Comparison of ENCODE assay signal across 8 mouse cellular contexts in the genomic region with DNA sequence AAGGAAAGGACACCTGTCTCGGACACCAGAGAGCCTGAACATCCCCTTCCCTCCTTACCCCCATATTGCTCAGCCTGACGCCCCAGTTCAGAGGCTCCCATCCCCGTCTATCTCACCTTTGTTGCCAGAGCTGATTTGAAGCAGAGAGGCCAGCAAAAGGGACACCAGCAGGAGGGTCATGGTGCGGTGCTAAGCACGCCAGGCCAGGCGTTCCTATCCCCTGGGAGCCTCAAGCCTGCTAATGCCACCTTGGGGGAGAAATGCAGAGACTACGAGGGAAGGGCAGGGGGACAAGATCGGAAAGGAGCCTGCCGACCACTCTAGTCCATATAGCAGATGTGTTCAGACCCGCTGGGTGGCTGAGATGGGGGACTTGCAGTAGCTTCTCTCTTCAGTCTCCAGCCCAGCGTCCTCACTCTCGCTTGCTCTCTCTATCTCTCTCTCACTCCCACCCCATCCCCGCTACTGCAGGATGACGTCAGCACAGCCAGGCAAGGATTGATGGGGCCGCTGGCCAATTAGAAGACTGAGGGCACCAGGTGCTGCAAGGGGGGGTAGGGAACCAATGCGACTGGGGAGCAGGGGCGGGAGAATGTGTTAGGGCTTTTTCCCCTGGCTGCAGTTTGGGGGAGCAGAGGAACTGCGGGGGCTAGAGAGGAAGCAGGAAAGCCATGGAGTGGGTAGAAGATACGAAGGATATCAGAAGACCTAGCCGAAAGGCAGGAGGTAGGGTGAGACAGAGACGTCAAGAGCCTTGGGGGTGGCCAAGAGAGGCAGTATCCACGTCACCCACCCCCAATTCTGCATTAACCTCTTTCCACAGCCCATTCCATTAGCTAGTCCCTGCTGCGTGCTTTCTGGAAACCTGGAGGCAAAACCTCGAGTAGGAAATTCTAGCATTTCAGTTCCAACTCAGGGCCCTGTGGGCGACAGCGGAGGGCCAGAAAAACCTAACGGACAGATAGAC. TPM values are rescaled to one million over a fixed set of nuclear protein-coding genes. Genes with fewer than 3 reads are reported as not detected.
DNase-seq lines count a peak whose midpoint lies in the region; ATAC-seq and TF ChIP-seq lines count a peak whose summit lies in the region.

Gene Clstn3, minus strand, starts transcription at position 490 of the 967 bp plus-strand sequence.

- 3% methylated on average over 27 of the region's 27 CpGs for WGBS in forebrain, embryonic 16.5 days
- 4% methylated on average over 27 of the region's 27 CpGs for WGBS in lung, embryonic 14.5 days

- TF ChIP-seq CTCF in MEL (IDR thresholded peaks at IDR 0.05 in 2 of 3, conservative IDR thresholded peaks at IDR 0.05 in 1 of 3; ENCODE audit: control insufficient read depth in 1 of 3, insufficient read depth in 1 of 3, low read depth in 2 of 3, low read length in 3 of 3, poor library complexity in 1 of 3, severe bottlenecking in 1 of 3) = no peak
- no peak for TF ChIP-seq CTCF in lung, embryonic 14.5 days (IDR thresholded peaks at IDR 0.05; ENCODE audit: low read depth)

- H3K27ac ChIP-seq in MEL (ENCODE audit: control insufficient read depth, low read depth, low read length) = peak within 1 kb of the TSS; percentile 55
- peak within 1 kb of the TSS; percentile 81 for H3K27ac ChIP-seq in forebrain, embryonic 16.5 days (ENCODE audit: low read length)
- H3K27ac ChIP-seq in lung, embryonic 14.5 days (ENCODE audit: low read depth) = no peak within 1 kb of the TSS

- H3K79me2 ChIP-seq in MEL (ENCODE audit: control insufficient read depth, insufficient read depth, low read length, poor library complexity) = peaks cover 18% of the 10 kb centered on the region

- DNase-seq in MEL (ENCODE audit: low read depth, low spot score) = peak; percentile 98
- peak; percentile 96 to 98 for DNase-seq in cerebellum, adult 18-20 months
- peak; percentile 92 to 94 for DNase-seq in layer of hippocampus, adult 8-10 months (ENCODE audit: low spot score in 2 of 2)
- peak; percentile 84 for DNase-seq in lung, embryonic 14.5 days
- DNase-seq in ovary, postnatal 10 days (ENCODE audit: low spot score) = peak; percentile 36
- DNase-seq in thymus, postnatal 0 days (ENCODE audit: low spot score) = peak; percentile 82

- peak within 1 kb of the TSS; percentile 80 for H3K9ac ChIP-seq in MEL (ENCODE audit: control insufficient read depth, low read depth, low read length, poor library complexity, severe bottlenecking)
- peak within 1 kb of the TSS; percentile 79 for H3K9ac ChIP-seq in forebrain, embryonic 16.5 days (replicated peaks; ENCODE audit: low read depth, low read length)
- peak within 1 kb of the TSS; percentile 53 for H3K9ac ChIP-seq in lung, embryonic 14.5 days

- H3K4me2 ChIP-seq in forebrain, embryonic 16.5 days (ENCODE audit: low read length) = peak within 1 kb of the TSS; percentile 86
- H3K4me2 ChIP-seq in lung, embryonic 14.5 days = peak within 1 kb of the TSS; percentile 75

- peaks cover 0 to 21% of the 10 kb centered on the region in 2 experiments; a peak in 3 of 4 replicates for H3K4me1 ChIP-seq in MEL (ENCODE audit: control insufficient read depth in 1 of 2, insufficient read depth in 2 of 2, low read length in 2 of 2)
- H3K4me1 ChIP-seq in forebrain, embryonic 16.5 days (replicated peaks; ENCODE audit: control insufficient read depth, insufficient read depth, low read length) = peaks cover 11% of the 10 kb centered on the region
- H3K4me1 ChIP-seq in lung, embryonic 14.5 days (ENCODE audit: insufficient read depth) = no peaks in the 10 kb centered on the region

- H3K27me3 ChIP-seq in MEL (ENCODE audit: control insufficient read depth in 1 of 2, insufficient read depth in 2 of 2, low read length in 2 of 2) = no peaks in the 10 kb centered on the region
- no peaks in the 10 kb centered on the region for H3K27me3 ChIP-seq in forebrain, embryonic 16.5 days (replicated peaks; ENCODE audit: control insufficient read depth, insufficient read depth, low read length)
- H3K27me3 ChIP-seq in lung, embryonic 14.5 days (ENCODE audit: insufficient read depth, low read length) = no peaks in the 10 kb centered on the region; the same call in 1 of the 2 replicates

- TF ChIP-seq EP300 in MEL (IDR thresholded peaks at IDR 0.05; ENCODE audit: low read depth in 1 of 2, low read length in 2 of 2) = peak in 1 of 2 experiments; percentile 53; a peak in 2 of 4 replicates

- peak; percentile 98 for ATAC-seq in forebrain, embryonic 16.5 days
- peak; percentile 83 to 90 for ATAC-seq in hematopoietic stem cell, adult 5-6 weeks (replicated peaks in 1 of 2; ENCODE audit: insufficient read depth in 1 of 2, low FRiP score in 2 of 2, low TSS enrichment in 1 of 2, low read depth in 1 of 2, poor library complexity in 2 of 2, severe bottlenecking in 2 of 2)
- peak; percentile 97 for ATAC-seq in lung, embryonic 14.5 days (ENCODE audit: insufficient read depth)

- peaks cover 0 to 10% of the 10 kb centered on the region in 2 experiments; a peak in 2 of 4 replicates for H3K36me3 ChIP-seq in MEL (ENCODE audit: control insufficient read depth in 1 of 2, insufficient read depth in 2 of 2, low read length in 2 of 2)
- H3K36me3 ChIP-seq in forebrain, embryonic 16.5 days (ENCODE audit: control insufficient read depth, insufficient read depth) = no peaks in the 10 kb centered on the region
- H3K36me3 ChIP-seq in lung, embryonic 14.5 days (ENCODE audit: insufficient read depth) = no peaks in the 10 kb centered on the region

- no peaks in the 10 kb centered on the region for H3K9me3 ChIP-seq in MEL (replicated peaks; ENCODE audit: insufficient read depth, low read length)
- H3K9me3 ChIP-seq in forebrain, embryonic 16.5 days (ENCODE audit: control insufficient read depth, low read length) = no peaks in the 10 kb centered on the region
- no peaks in the 10 kb centered on the region for H3K9me3 ChIP-seq in lung, embryonic 14.5 days (ENCODE audit: low read depth, low read length)

- H3K4me3 ChIP-seq in MEL (ENCODE audit: control insufficient read depth in 1 of 2, insufficient read depth in 1 of 2, low read depth in 2 of 2, low read length in 2 of 2) = peak within 1 kb of the TSS; percentile 76 to 85
- H3K4me3 ChIP-seq in forebrain, embryonic 16.5 days (replicated peaks; ENCODE audit: low read length) = peak within 1 kb of the TSS; percentile 62
- peak within 1 kb of the TSS; percentile 44 for H3K4me3 ChIP-seq in lung, embryonic 14.5 days (ENCODE audit: low read depth, low read length)

- TF ChIP-seq RAD21 in MEL (IDR thresholded peaks at IDR 0.05; ENCODE audit: low read depth, low read length) = no peak

- peak; percentile 62 to 91 for TF ChIP-seq POLR2A in MEL (IDR thresholded peaks at IDR 0.05; ENCODE audit: control insufficient read depth in 1 of 2, insufficient read depth in 1 of 2, low read depth in 1 of 2, low read length in 2 of 2, poor library complexity in 1 of 2)

TF ChIP-seq in MEL, 35 proteins besides CTCF, POLR2A, EP300 and RAD21 (continues in another document):
- TF ChIP-seq TBP (IDR thresholded peaks at IDR 0.05; ENCODE audit: low read depth, low read length) (peak; percentile 84), TCF12 (IDR thresholded peaks at IDR 0.05; ENCODE audit: low read depth, low read length) (peak; percentile 80), USF1 (IDR thresholded peaks at IDR 0.05; ENCODE audit: low read depth, low read length) (peak; percentile 71), NRF1 (IDR thresholded peaks at IDR 0.05; ENCODE audit: insufficient read depth, low read depth, low read length, poor library complexity, severe bottlenecking) (0 out of 2 replicates have a peak, but pooled peaks have one; percentile 24), CHD2 (IDR thresholded peaks at IDR 0.05; ENCODE audit: low read length) (peak; percentile 91), SIN3A (IDR thresholded peaks at IDR 0.05; ENCODE audit: low read length) (peak; percentile 85), POLR2AphosphoS2 (IDR thresholded peaks at IDR 0.05; ENCODE audit: low read length) (peak; percentile 74; the same call in 1 of the 2 replicates), MEF2A (IDR thresholded peaks at IDR 0.05; ENCODE audit: extremely low read depth, insufficient replicate concordance, low read depth, low read length, poor library complexity, severe bottlenecking) (peak; percentile 30; the same call in 1 of the 2 replicates), MAX (IDR thresholded peaks at IDR 0.05; ENCODE audit: low read length) (peak; percentile 49), UBTF (IDR thresholded peaks at IDR 0.05; ENCODE audit: borderline replicate concordance, insufficient read depth, low read depth, low read length) (no peak), JUND (IDR thresholded peaks at IDR 0.05; ENCODE audit: low read depth, low read length) (0 out of 2 replicates have a peak, but pooled peaks have one; percentile 63), RCOR1 (IDR thresholded peaks at IDR 0.05; ENCODE audit: low read depth, low read length) (peak; percentile 56), MYC (IDR thresholded peaks at IDR 0.05; ENCODE audit: low read depth, low read length) (peak; percentile 41), E2F4 (IDR thresholded peaks at IDR 0.05; ENCODE audit: borderline replicate concordance, low read depth, low read length) (peak; percentile 69; the same call in 1 of the 2 replicates), CHD1 (IDR thresholded peaks at IDR 0.05; ENCODE audit: low read depth, low read length) (no peak), ZMIZ1 (IDR thresholded peaks at IDR 0.05; ENCODE audit: low read depth, low read length) (peak; percentile 89), GATA1 (IDR thresholded peaks at IDR 0.05; ENCODE audit: low read depth, low read length) (no peak), HCFC1 (IDR thresholded peaks at IDR 0.05; ENCODE audit: low read depth, low read length) (peak; percentile 77), MAZ (IDR thresholded peaks at IDR 0.05; ENCODE audit: low read depth, low read length) (peak; percentile 100), USF2 (IDR thresholded peaks at IDR 0.05; ENCODE audit: borderline replicate concordance in 1 of 2, insufficient read depth in 1 of 2, low read depth in 1 of 2, low read length in 2 of 2) (no peak), ELF1 (IDR thresholded peaks at IDR 0.05; ENCODE audit: low read depth, low read length) (peak; percentile 58; the same call in 1 of the 2 replicates), MYB (IDR thresholded peaks at IDR 0.05; ENCODE audit: low read depth, low read length) (no peak), ETS1 (IDR thresholded peaks at IDR 0.05; ENCODE audit: low read depth, low read length) (peak; percentile 78)

RNA-seq across cellular contexts. Expression of gene Clstn3, which starts in this region (rescaled TPM):
- 46.5 and 51.3 TPM in 2 replicates for total RNA-seq in MEL (2012; rRNA removed)
- 10 to 100 TPM in 1 of 2 experiments, not detected in 1; 59.8 TPM for polyA plus RNA-seq in MEL (2012; ENCODE audit: insufficient read depth in 1 of 2, insufficient read length in 2 of 2, low read depth in 1 of 2, low replicate concordance in 2 of 2, missing spikeins in 1 of 2)
- polyA plus RNA-seq in forebrain, embryonic 16.5 days (2015; fragmentation: Nextera tagmentation; extraction: Ambion mirVana) = 62.8 and 90.9 TPM in 2 replicates
- total RNA-seq in hematopoietic stem cell, adult 5-6 weeks (2017) = 13.4 and 23.8 TPM in 2 replicates
- total RNA-seq in layer of hippocampus, adult 8-10 months (2022) = 100 to 1,000 TPM; 249 to 296 (median 280) TPM
- polyA plus RNA-seq in lung, embryonic 14.5 days (2014; fragmentation: Nextera tagmentation; extraction: Ambion mirVana) = 1.9 and 2.0 TPM in 2 replicates
- polyA plus RNA-seq in thymus, postnatal 0 days (2015; fragmentation: Nextera tagmentation; extraction: Ambion mirVana) = 2.7 and 2.9 TPM in 2 replicates

Comparison
In these comparisons a context has a peak if more than half of its experiments do, and no peak if none do; other contexts are left out.
1. DNase-seq: peak in every context shown above with its lines; median percentile 98 in MEL; 97 in cerebellum, adult 18-20 months; 93 in layer of hippocampus, adult 8-10 months; 84 in lung, embryonic 14.5 days; 82 in thymus, postnatal 0 days; 36 in ovary, postnatal 10 days.